Mouse (Mus musculus): ENCODE measurements around the gene Zfand6. TPM values are rescaled to one million over a fixed set of nuclear protein-coding genes. Genes with fewer than 3 reads are reported as not detected.

Gene Zfand6
- polyA plus RNA-seq, 1 experiment from 2014 or later = 245 TPM

- ATAC-seq (ENCODE audit: low FRiP score) = no peak
- WGBS = 84% methylated on average over 3 of the region's 3 CpGs
- H3K4me3 ChIP-seq (ENCODE audit: low read depth, low read length) = no peak overlapping the region
- H3K27me3 ChIP-seq (ENCODE audit: control insufficient read depth, insufficient read depth, low read length) = no peaks in the 10 kb centered on the region
- H3K36me3 ChIP-seq (ENCODE audit: control insufficient read depth, insufficient read depth, low read length) = peaks cover 7% of the 10 kb centered on the region; the same call in 1 of the 2 replicates
- DNase-seq (ENCODE audit: low spot score, missing footprints) = peak; percentile 60
- no peak overlapping the region for H3K4me2 ChIP-seq
- no peaks in the 10 kb centered on the region for H3K9me3 ChIP-seq (ENCODE audit: control insufficient read depth, low read length)
- no peak overlapping the region for H3K9ac ChIP-seq (ENCODE audit: low read length)
- no peak overlapping the region for H3K27ac ChIP-seq (ENCODE audit: low read depth, low read length)
- no peaks in the 10 kb centered on the region; the same call in none of the 2 replicates for H3K4me1 ChIP-seq (ENCODE audit: control insufficient read depth, insufficient read depth, low read length)
Measured at GRCm38 (mm10) chr7:84631878-84632277, 57.9 kb downstream of the Zfand6 start.

GRCm38 (mm10) chr7:84623718-84624117 lies 66.0 kb downstream of the Zfand6 start:
- 98% methylated on average over 4 of the region's 4 CpGs for WGBS
- H3K9ac ChIP-seq (ENCODE audit: low read length) = no peak overlapping the region
- peak; percentile 47 for DNase-seq (ENCODE audit: low spot score, missing footprints)

GRCm38 (mm10) chr7:84620956-84621355 lies 68.8 kb downstream of the Zfand6 start:
- no peak overlapping the region for H3K9ac ChIP-seq (ENCODE audit: low read length)
- H3K27me3 ChIP-seq (ENCODE audit: control insufficient read depth, insufficient read depth, low read length) = no peaks in the 10 kb centered on the region
- H3K4me2 ChIP-seq = no peak overlapping the region
- peaks cover 7% of the 10 kb centered on the region; the same call in 1 of the 2 replicates for H3K36me3 ChIP-seq (ENCODE audit: control insufficient read depth, insufficient read depth, low read length)
- H3K4me1 ChIP-seq (ENCODE audit: control insufficient read depth, insufficient read depth, low read length) = no peaks in the 10 kb centered on the region
- no peaks in the 10 kb centered on the region for H3K9me3 ChIP-seq (ENCODE audit: control insufficient read depth, low read length)
- WGBS = 95% methylated on average over 3 of the region's 3 CpGs
- H3K4me3 ChIP-seq (ENCODE audit: low read depth, low read length) = no peak overlapping the region
- DNase-seq (ENCODE audit: low spot score, missing footprints) = peak; percentile 68
- no peak for ATAC-seq (ENCODE audit: low FRiP score)
- H3K27ac ChIP-seq (ENCODE audit: low read depth, low read length) = no peak overlapping the region

More at GRCm38 (mm10) chr7:84623718-84624117, 66.0 kb downstream of the Zfand6 start:
- H3K4me3 ChIP-seq (ENCODE audit: low read depth, low read length) = no peak overlapping the region
- H3K36me3 ChIP-seq (ENCODE audit: control insufficient read depth, insufficient read depth, low read length) = peaks cover 7% of the 10 kb centered on the region; the same call in 1 of the 2 replicates
- no peaks in the 10 kb centered on the region for H3K27me3 ChIP-seq (ENCODE audit: control insufficient read depth, insufficient read depth, low read length)
- ATAC-seq (ENCODE audit: low FRiP score) = no peak
- H3K27ac ChIP-seq (ENCODE audit: low read depth, low read length) = no peak overlapping the region
- no peaks in the 10 kb centered on the region for H3K9me3 ChIP-seq (ENCODE audit: control insufficient read depth, low read length)
- H3K4me1 ChIP-seq (ENCODE audit: control insufficient read depth, insufficient read depth, low read length) = no peaks in the 10 kb centered on the region
- no peak overlapping the region for H3K4me2 ChIP-seq

GRCm38 (mm10) chr7:84618951-84619350 lies 70.8 kb downstream of the Zfand6 start:
- DNase-seq (ENCODE audit: low spot score, missing footprints) (peak; percentile 44), ATAC-seq (ENCODE audit: low FRiP score) (no peak)
- Histone ChIP-seq H3K4me3 (ENCODE audit: low read depth, low read length) (no peak overlapping the region), H3K9me3 (ENCODE audit: control insufficient read depth, low read length) (no peaks in the 10 kb centered on the region), H3K4me2 (no peak overlapping the region), H3K4me1 (ENCODE audit: control insufficient read depth, insufficient read depth, low read length) (no peaks in the 10 kb centered on the region), H3K9ac (ENCODE audit: low read length) (no peak overlapping the region), H3K36me3 (ENCODE audit: control insufficient read depth, insufficient read depth, low read length) (peaks cover 4% of the 10 kb centered on the region; the same call in 1 of the 2 replicates), H3K27ac (ENCODE audit: low read depth, low read length) (no peak overlapping the region), H3K27me3 (ENCODE audit: control insufficient read depth, insufficient read depth, low read length) (no peaks in the 10 kb centered on the region)
- WGBS = 91% methylated on average over 2 of the region's 2 CpGs

- no peaks in the 10 kb centered on the region for H3K9me3 ChIP-seq (ENCODE audit: control insufficient read depth, low read length)
- no peaks in the 10 kb centered on the region for H3K27me3 ChIP-seq (ENCODE audit: control insufficient read depth, insufficient read depth, low read length)
- DNase-seq (ENCODE audit: low spot score, missing footprints) (peak; percentile 77), ATAC-seq (ENCODE audit: low FRiP score) (no peak)
- H3K36me3 ChIP-seq (ENCODE audit: control insufficient read depth, insufficient read depth, low read length) = no peaks in the 10 kb centered on the region
- no peak overlapping the region for H3K9ac ChIP-seq (ENCODE audit: low read length)
- no peaks in the 10 kb centered on the region for H3K4me1 ChIP-seq (ENCODE audit: control insufficient read depth, insufficient read depth, low read length)
- no peak overlapping the region for H3K27ac ChIP-seq (ENCODE audit: low read depth, low read length)
- WGBS = 91% methylated on average over 4 of the region's 4 CpGs
- H3K4me2 ChIP-seq = no peak overlapping the region
- H3K4me3 ChIP-seq (ENCODE audit: low read depth, low read length) = no peak overlapping the region
Measured at GRCm38 (mm10) chr7:84612445-84612844, 77.3 kb downstream of the Zfand6 start.

- Histone ChIP-seq H3K4me1 (ENCODE audit: control insufficient read depth, insufficient read depth, low read length) (no peaks in the 10 kb centered on the region; the same call in 1 of the 2 replicates), H3K27me3 (ENCODE audit: control insufficient read depth, insufficient read depth, low read length) (no peaks in the 10 kb centered on the region), H3K9me3 (ENCODE audit: control insufficient read depth, low read length) (no peaks in the 10 kb centered on the region), H3K36me3 (ENCODE audit: control insufficient read depth, insufficient read depth, low read length) (no peaks in the 10 kb centered on the region), H3K9ac (ENCODE audit: low read length) (no peak overlapping the region), H3K4me2 (no peak overlapping the region), H3K27ac (ENCODE audit: low read depth, low read length) (no peak overlapping the region), H3K4me3 (ENCODE audit: low read depth, low read length) (no peak overlapping the region)
- DNase-seq (ENCODE audit: low spot score, missing footprints) (peak; percentile 67), ATAC-seq (ENCODE audit: low FRiP score) (no peak)
- 90% methylated on average over 1 of the region's 1 CpGs for WGBS
Measured at GRCm38 (mm10) chr7:84611609-84612008, 78.2 kb downstream of the Zfand6 start.

GRCm38 (mm10) chr7:84606293-84606749 lies 83.4 kb downstream of the Zfand6 start, which contains the start of gene Fah:
Gene Fah (minus strand): TSS chr7:84606722.
- Histone ChIP-seq H3K36me3 (ENCODE audit: control insufficient read depth, insufficient read depth, low read length) (no peaks in the 10 kb centered on the region), H3K9ac (ENCODE audit: low read length) (peak within 1 kb of the TSS; percentile 72), H3K27ac (ENCODE audit: low read depth, low read length) (no peak within 1 kb of the TSS), H3K4me3 (ENCODE audit: low read depth, low read length) (peak within 1 kb of the TSS; percentile 51), H3K9me3 (ENCODE audit: control insufficient read depth, low read length) (no peaks in the 10 kb centered on the region), H3K27me3 (ENCODE audit: control insufficient read depth, insufficient read depth, low read length) (peaks cover 7% of the 10 kb centered on the region; the same call in 1 of the 2 replicates), H3K4me1 (ENCODE audit: control insufficient read depth, insufficient read depth, low read length) (peaks cover 4% of the 10 kb centered on the region; the same call in 1 of the 2 replicates), H3K4me2 (peak within 1 kb of the TSS; percentile 95)
- 0% methylated on average over 10 of the region's 10 CpGs for WGBS
- peak; percentile 78 for ATAC-seq (ENCODE audit: low FRiP score)
- peak; percentile 91 for DNase-seq (ENCODE audit: low spot score, missing footprints)

- DNase-seq (ENCODE audit: low spot score, missing footprints) (peak; percentile 94), ATAC-seq (ENCODE audit: low FRiP score) (peak; percentile 86)
- H3K9me3 ChIP-seq (ENCODE audit: control insufficient read depth, low read length) = no peaks in the 10 kb centered on the region
- H3K27me3 ChIP-seq (ENCODE audit: control insufficient read depth, insufficient read depth, low read length) = peaks cover 7% of the 10 kb centered on the region; the same call in 1 of the 2 replicates
- no peak overlapping the region for H3K27ac ChIP-seq (ENCODE audit: low read depth, low read length)
- H3K9ac ChIP-seq (ENCODE audit: low read length) = peak overlapping the region; percentile 72
- peak overlapping the region; percentile 51 for H3K4me3 ChIP-seq (ENCODE audit: low read depth, low read length)
- peak overlapping the region; percentile 95 for H3K4me2 ChIP-seq
- H3K36me3 ChIP-seq (ENCODE audit: control insufficient read depth, insufficient read depth, low read length) = no peaks in the 10 kb centered on the region
- under 1% methylated on average over 32 of the region's 36 CpGs for WGBS
- peaks cover 4% of the 10 kb centered on the region; the same call in 1 of the 2 replicates for H3K4me1 ChIP-seq (ENCODE audit: control insufficient read depth, insufficient read depth, low read length)
Measured at GRCm38 (mm10) chr7:84605704-84606292, 84.0 kb downstream of the Zfand6 start.

GRCm38 (mm10) chr7:84605033-84605687 lies 84.6 kb downstream of the Zfand6 start:
- WGBS = 9% methylated on average over 19 of the region's 19 CpGs
- DNase-seq (ENCODE audit: low spot score, missing footprints) (no peak), ATAC-seq (ENCODE audit: low FRiP score) (peak; percentile 43; the same call in 1 of the 2 replicates)
- peak overlapping the region; percentile 72 for H3K9ac ChIP-seq (ENCODE audit: low read length)
- H3K27me3 ChIP-seq (ENCODE audit: control insufficient read depth, insufficient read depth, low read length) = peaks cover 7% of the 10 kb centered on the region; the same call in 1 of the 2 replicates
- H3K4me2 ChIP-seq = peak overlapping the region; percentile 95
- no peaks in the 10 kb centered on the region for H3K9me3 ChIP-seq (ENCODE audit: control insufficient read depth, low read length)
- peaks cover 4% of the 10 kb centered on the region; the same call in 1 of the 2 replicates for H3K4me1 ChIP-seq (ENCODE audit: control insufficient read depth, insufficient read depth, low read length)
- H3K36me3 ChIP-seq (ENCODE audit: control insufficient read depth, insufficient read depth, low read length) = no peaks in the 10 kb centered on the region
- no peak overlapping the region for H3K27ac ChIP-seq (ENCODE audit: low read depth, low read length)
- peak overlapping the region; percentile 51 for H3K4me3 ChIP-seq (ENCODE audit: low read depth, low read length)

Measured in midbrain, embryonic 11.5 days (tissue).